Mouse (Mus musculus): Measurements from ENCODE around the gene 1700019D03Rik.
"Not testable (repeated sequence)": the region's sequence is repeated elsewhere in the genome, so short reads cannot be mapped to it uniquely, and the experiment has no call there.

1700019D03Rik gene

DNA sequence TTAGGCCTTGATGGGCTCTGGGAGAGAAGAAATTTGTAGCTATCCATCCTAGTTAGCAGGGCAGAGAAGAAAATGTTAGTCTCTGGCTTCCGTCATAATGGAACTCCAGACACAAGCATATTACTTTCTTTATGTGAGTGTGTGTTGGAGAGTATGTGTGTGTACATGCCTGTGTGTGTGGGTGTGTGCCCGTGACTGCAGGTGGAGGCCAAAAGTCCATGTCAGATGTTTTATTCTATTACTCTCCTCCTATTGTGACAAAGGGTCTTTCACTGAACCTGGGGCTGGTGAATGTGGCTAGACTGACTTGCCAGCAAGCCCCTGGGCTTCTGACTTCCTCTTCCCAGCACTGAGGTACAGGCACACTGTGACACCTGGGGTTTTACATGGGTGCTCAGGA lies 65.5 kb downstream of the 1700019D03Rik start:
- DNase-seq (ENCODE audit: low read depth, low spot score): no peak

GRCm38 (mm10) chr1:52953548-52953947 lies 66.4 kb downstream of the 1700019D03Rik start:
- DNase-seq (ENCODE audit: low read depth, low spot score): peak; percentile 67

GRCm38 (mm10) chr1:52952551-52953397 lies 67.2 kb downstream of the 1700019D03Rik start:
- peak; percentile 24 for DNase-seq (ENCODE audit: low read depth, low spot score)

DNA sequence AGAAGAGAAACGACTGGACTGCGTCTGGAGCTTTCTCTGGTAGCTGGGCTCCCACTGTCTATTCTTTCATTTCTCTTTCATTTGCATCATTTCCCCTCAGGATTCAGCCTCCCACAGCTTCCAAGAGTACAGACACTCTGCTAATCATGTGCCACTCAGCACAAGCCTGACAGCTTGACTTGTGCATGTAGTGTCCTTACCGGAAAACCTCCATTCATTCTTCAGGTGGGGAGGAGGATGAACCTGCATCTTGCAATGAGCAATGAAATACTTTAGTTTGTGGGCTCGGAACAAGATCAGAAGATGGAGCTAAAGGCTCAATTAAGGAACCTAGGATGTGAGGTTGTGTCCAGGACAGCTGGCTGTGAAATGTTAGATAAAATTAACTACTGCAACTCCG lies 67.8 kb downstream of the 1700019D03Rik start:
- DNase-seq (ENCODE audit: low read depth, low spot score): peak; percentile 7

GRCm38 (mm10) chr1:52951146-52951868 lies 68.7 kb downstream of the 1700019D03Rik start:
- DNase-seq (ENCODE audit: low read depth, low spot score): no peak

DNA sequence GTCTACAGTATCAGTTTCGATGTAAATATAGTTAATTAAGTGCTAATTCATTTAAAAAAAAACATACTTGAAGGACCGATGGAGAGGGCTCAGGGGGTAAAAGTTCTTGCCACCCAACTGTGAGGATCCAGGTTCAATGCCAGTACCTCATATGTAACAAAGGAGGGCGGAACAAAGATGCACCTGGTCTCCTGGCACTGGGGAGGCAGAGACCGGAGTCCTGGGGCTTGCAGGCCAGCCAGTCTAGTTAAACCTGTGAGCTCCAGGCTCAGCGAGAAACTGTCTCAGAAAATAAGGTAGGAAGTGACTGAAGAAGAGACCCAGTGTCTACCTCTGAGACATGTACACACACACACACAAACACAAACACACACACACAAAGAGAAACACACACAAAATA lies 72.1 kb downstream of the 1700019D03Rik start:
- no peak for DNase-seq (ENCODE audit: low read depth, low spot score)

GRCm38 (mm10) chr1:52939021-52939420 lies 81.0 kb downstream of the 1700019D03Rik start:
- no peak for DNase-seq (ENCODE audit: low read depth, low spot score)

DNA sequence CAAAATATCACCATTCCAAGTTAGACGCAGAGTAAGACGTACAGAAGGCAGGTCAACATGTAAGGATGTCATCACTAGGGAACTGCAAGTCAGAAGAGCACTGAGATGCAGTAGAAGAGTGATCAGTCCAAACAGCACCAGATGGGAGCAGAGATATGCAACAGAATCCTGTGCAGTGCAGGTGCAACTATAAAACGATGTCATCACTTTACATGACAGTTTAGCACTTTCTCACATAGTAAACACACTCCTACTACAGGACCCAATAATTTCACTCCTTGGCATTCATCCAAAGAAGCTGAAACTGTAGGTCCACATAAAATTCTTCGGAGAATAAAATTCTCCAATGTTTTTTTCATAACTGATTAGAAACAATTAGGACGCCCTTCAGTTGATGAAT lies 85.5 kb downstream of the 1700019D03Rik start:
- no peak for DNase-seq (ENCODE audit: low read depth, low spot score)

GRCm38 (mm10) chr1:52924482-52924881 lies 95.5 kb downstream of the 1700019D03Rik start:
- DNase-seq (ENCODE audit: low read depth, low spot score): not testable (repeated sequence)

DNA sequence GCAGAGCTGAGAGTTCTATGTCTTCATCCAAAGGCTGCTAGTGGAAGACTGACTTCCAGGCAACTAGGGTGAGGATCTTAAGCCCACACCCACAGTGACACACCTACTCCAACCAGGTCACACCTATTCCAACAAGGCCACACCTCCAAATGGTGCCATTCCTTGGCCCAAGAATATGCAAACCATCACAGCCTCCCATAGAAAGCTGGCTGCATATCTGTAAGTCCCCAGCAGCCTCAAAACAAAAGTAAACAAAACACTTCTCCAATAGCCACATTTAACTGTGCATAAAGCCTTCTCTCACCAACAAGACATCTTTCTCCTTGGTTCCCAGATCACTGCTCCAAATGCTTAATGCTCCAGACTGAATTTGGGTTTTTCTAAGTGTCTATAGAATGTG lies 101.1 kb downstream of the 1700019D03Rik start:
- DNase-seq (ENCODE audit: low read depth, low spot score): not testable (repeated sequence)

DNA sequence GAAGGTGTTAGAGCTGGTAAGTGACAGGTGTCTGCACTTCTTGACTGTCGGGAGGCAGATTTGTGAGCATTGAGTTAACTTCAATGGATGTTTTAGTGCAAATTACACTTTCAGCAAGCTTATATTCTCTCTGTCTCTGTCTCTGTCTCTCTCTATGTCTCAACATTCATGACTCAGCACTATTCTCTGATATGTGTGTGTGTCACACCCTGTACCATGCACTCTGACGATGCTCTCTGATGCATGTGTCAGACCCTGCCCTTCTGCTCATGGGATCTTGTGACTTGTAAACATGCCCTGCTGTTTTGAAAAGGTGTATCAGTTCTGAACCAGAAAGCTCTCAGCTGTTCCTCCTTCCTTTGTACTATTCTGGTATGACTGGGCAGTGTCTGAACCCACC lies 103.3 kb downstream of the 1700019D03Rik start:
- no peak for DNase-seq (ENCODE audit: low read depth, low spot score)

- no peak for DNase-seq (ENCODE audit: low read depth, low spot score)
Measured at GRCm38 (mm10) chr1:52909783-52910182, 110.2 kb downstream of the 1700019D03Rik start.

- no peak for DNase-seq (ENCODE audit: low read depth, low spot score)
Measured at GRCm38 (mm10) chr1:52884208-52884607, 135.8 kb downstream of the 1700019D03Rik start.

All from mesoderm, embryonic 11.5 days (tissue).